Mouse (Mus musculus): ENCODE measurements around the gene Gm45799. TPM values are rescaled to one million over a fixed set of nuclear protein-coding genes. Genes with fewer than 3 reads are reported as not detected.

Gm45799 gene
- polyA plus RNA-seq, 1 experiment from 2014 or later, result 18.3 TPM

DNA sequence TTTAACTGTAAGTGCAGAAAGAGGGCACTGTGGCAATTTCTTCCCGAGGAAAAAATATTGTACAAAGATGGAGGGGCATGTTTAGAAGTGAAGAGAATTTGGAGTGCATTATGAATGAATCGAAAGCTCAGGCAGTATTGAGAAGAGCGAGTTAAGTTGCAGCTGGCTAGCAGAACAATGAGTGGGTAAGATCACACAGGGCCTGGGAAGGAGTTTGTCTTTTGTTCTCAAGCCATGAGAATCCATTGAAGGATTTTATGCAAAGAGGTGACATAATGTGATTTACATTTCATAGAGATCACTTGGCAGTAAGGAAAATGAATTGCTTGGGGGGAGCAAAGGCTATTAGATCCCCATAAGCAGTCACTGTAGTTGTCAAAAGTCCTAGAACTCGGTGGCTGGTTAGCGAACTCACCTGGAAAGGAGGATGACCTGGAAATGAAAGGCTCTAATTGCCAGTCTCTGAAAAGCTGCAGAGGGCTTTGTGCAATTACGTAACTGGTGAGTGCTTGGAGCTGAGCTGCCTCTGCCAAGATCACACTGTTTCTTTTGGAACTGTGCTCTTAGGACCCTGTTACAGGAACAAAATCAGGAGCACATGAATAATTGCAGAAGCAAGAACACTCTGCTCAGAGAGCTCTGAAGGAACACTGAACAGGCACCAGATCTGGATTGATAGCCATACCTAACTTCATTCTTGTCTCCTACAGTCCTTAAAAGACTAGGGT is 88.5 kb downstream of the Gm45799 start:
- DNase-seq (ENCODE audit: low spot score), result no peak
- Histone ChIP-seq H3K9me3 (ENCODE audit: control insufficient read depth, low read length) (no peaks in the 10 kb centered on the region), H3K36me3 (ENCODE audit: control insufficient read depth, insufficient read depth, low read length) (peaks cover 6% of the 10 kb centered on the region), H3K27me3 (ENCODE audit: control insufficient read depth, insufficient read depth, low read length) (no peaks in the 10 kb centered on the region), H3K4me2 (ENCODE audit: low read depth) (no peak overlapping the region), H3K4me3 (ENCODE audit: low read depth, low read length) (no peak overlapping the region), H3K9ac (ENCODE audit: low read length) (no peak overlapping the region), H3K27ac (ENCODE audit: low read depth, low read length) (no peak overlapping the region), H3K4me1 (ENCODE audit: control insufficient read depth, insufficient read depth, low read length) (no peaks in the 10 kb centered on the region)
- ATAC-seq (ENCODE audit: insufficient read depth, low FRiP score, low TSS enrichment), result no peak
- WGBS, result 73% methylated on average over 6 of the region's 6 CpGs

GRCm38 (mm10) chr7:105733836-105734235 is 93.5 kb downstream of the Gm45799 start:
- WGBS, result 94% methylated on average over 11 of the region's 11 CpGs
- H3K4me1 ChIP-seq (ENCODE audit: control insufficient read depth, insufficient read depth, low read length), result peaks cover 5% of the 10 kb centered on the region
- no peaks in the 10 kb centered on the region for H3K27me3 ChIP-seq (ENCODE audit: control insufficient read depth, insufficient read depth, low read length)
- no peaks in the 10 kb centered on the region for H3K9me3 ChIP-seq (ENCODE audit: control insufficient read depth, low read length)
- no peak overlapping the region for H3K4me2 ChIP-seq (ENCODE audit: low read depth)
- H3K4me3 ChIP-seq (ENCODE audit: low read depth, low read length), result no peak overlapping the region
- no peak for ATAC-seq (ENCODE audit: insufficient read depth, low FRiP score, low TSS enrichment)
- no peak for DNase-seq (ENCODE audit: low spot score)
- H3K27ac ChIP-seq (ENCODE audit: low read depth, low read length), result no peak overlapping the region
- H3K36me3 ChIP-seq (ENCODE audit: control insufficient read depth, insufficient read depth, low read length), result peaks cover 6% of the 10 kb centered on the region
- H3K9ac ChIP-seq (ENCODE audit: low read length), result no peak overlapping the region

Other genes with a start within 250 kb of the Gm45799 start
- 33.0 and 36.1 TPM in 2 replicates for gene Fam160a2, start 240.5 kb upstream of the Gm45799 start, polyA plus RNA-seq (2014; fragmentation: Nextera tagmentation; extraction: Ambion mirVana)
- gene Cnga4, start 236.0 kb upstream of the Gm45799 start, polyA plus RNA-seq (2014; fragmentation: Nextera tagmentation; extraction: Ambion mirVana), result not detected in 2 replicates
- gene Cckbr, start 214.8 kb upstream of the Gm45799 start, polyA plus RNA-seq (2014; fragmentation: Nextera tagmentation; extraction: Ambion mirVana), result not detected in 2 replicates
- gene Cavin3, start 158.3 kb upstream of the Gm45799 start, polyA plus RNA-seq (2014; fragmentation: Nextera tagmentation; extraction: Ambion mirVana), result 22.8 and 23.0 TPM in 2 replicates
- gene Smpd1, start 86.2 kb upstream of the Gm45799 start, polyA plus RNA-seq (2014; fragmentation: Nextera tagmentation; extraction: Ambion mirVana), result 47.3 and 53.7 TPM in 2 replicates
- 115 and 128 TPM in 2 replicates for gene Apbb1, start 58.9 kb upstream of the Gm45799 start, polyA plus RNA-seq (2014; fragmentation: Nextera tagmentation; extraction: Ambion mirVana)
- gene Hpx, start 40.4 kb upstream of the Gm45799 start, polyA plus RNA-seq (2014; fragmentation: Nextera tagmentation; extraction: Ambion mirVana), result 0.37 TPM in 1 of 2 replicates, not detected in the other
- 35.7 and 36.9 TPM in 2 replicates for gene Trim3, start 7.0 kb upstream of the Gm45799 start, polyA plus RNA-seq (2014; fragmentation: Nextera tagmentation; extraction: Ambion mirVana)
- gene Timm10b, start 496 bp upstream of the Gm45799 start, polyA plus RNA-seq (2014; fragmentation: Nextera tagmentation; extraction: Ambion mirVana), result 151 and 157 TPM in 2 replicates
- 75.7 and 82.7 TPM in 2 replicates for gene Arfip2, start 136 bp upstream of the Gm45799 start, polyA plus RNA-seq (2014; fragmentation: Nextera tagmentation; extraction: Ambion mirVana)
- gene Dnhd1, start 10.3 kb downstream of the Gm45799 start, polyA plus RNA-seq (2014; fragmentation: Nextera tagmentation; extraction: Ambion mirVana), result 0.50 and 2.0 TPM in 2 replicates
- gene Ilk, start 96.0 kb downstream of the Gm45799 start, polyA plus RNA-seq (2014; fragmentation: Nextera tagmentation; extraction: Ambion mirVana), result 252 and 270 TPM in 2 replicates
- 37.5 and 50.7 TPM in 2 replicates for gene Rrp8, start 96.8 kb downstream of the Gm45799 start, polyA plus RNA-seq (2014; fragmentation: Nextera tagmentation; extraction: Ambion mirVana)
- 183 and 191 TPM in 2 replicates for gene Taf10, start 103.8 kb downstream of the Gm45799 start, polyA plus RNA-seq (2014; fragmentation: Nextera tagmentation; extraction: Ambion mirVana)
- gene Tpp1, start 111.7 kb downstream of the Gm45799 start, polyA plus RNA-seq (2014; fragmentation: Nextera tagmentation; extraction: Ambion mirVana), result 47.5 and 54.8 TPM in 2 replicates
- 21.1 and 22.3 TPM in 2 replicates for gene Dchs1, start 147.1 kb downstream of the Gm45799 start, polyA plus RNA-seq (2014; fragmentation: Nextera tagmentation; extraction: Ambion mirVana)
- 230 and 268 TPM in 2 replicates for gene Mrpl17, start 170.5 kb downstream of the Gm45799 start, polyA plus RNA-seq (2014; fragmentation: Nextera tagmentation; extraction: Ambion mirVana)

All from neural tube, embryonic 11.5 days (tissue).